Mouse (Mus musculus) adrenal gland, adult 18-20 months (tissue): ENCODE results near the gene Mbd6. TPM values are rescaled to one million over a fixed set of nuclear protein-coding genes. Genes with fewer than 3 reads are reported as not detected.

Experiments
- DNase-seq, 2 experiments: peaks; one replicate each; pipeline ENCODE4 v3.0.0; 2021 to 2022; ENCODE audit warnings: low spot score in 2 of 2
- total RNA-seq, 2 experiments: library from RNA; stranded (reverse); gene quantifications; 1 replicate in 1 of 2; 2 replicates in 1 of 2; pipeline ENCODE4 v1.2.3; 2021

Gene Mbd6
- total RNA-seq, 2 experiments from 2014 or later: 38.9 to 45.4 TPM

- no peak for DNase-seq
These were observed 23.8 kb downstream of the Mbd6 start for GRCm38 (mm10) chr10:127264971-127265370.

- DNase-seq: no peak
These were observed 24.5 kb downstream of the Mbd6 start for GRCm38 (mm10) chr10:127264336-127264735.

- no peak for DNase-seq
These were observed 25.2 kb downstream of the Mbd6 start for GRCm38 (mm10) chr10:127263631-127264030.

- peak; percentile 46 to 47 for DNase-seq
These were observed 26.0 kb downstream of the Mbd6 start, which contains the start of gene Kif5a for GRCm38 (mm10) chr10:127262548-127263398. Gene Kif5a, minus strand, starts transcription at chr10:127263348.

DNA sequence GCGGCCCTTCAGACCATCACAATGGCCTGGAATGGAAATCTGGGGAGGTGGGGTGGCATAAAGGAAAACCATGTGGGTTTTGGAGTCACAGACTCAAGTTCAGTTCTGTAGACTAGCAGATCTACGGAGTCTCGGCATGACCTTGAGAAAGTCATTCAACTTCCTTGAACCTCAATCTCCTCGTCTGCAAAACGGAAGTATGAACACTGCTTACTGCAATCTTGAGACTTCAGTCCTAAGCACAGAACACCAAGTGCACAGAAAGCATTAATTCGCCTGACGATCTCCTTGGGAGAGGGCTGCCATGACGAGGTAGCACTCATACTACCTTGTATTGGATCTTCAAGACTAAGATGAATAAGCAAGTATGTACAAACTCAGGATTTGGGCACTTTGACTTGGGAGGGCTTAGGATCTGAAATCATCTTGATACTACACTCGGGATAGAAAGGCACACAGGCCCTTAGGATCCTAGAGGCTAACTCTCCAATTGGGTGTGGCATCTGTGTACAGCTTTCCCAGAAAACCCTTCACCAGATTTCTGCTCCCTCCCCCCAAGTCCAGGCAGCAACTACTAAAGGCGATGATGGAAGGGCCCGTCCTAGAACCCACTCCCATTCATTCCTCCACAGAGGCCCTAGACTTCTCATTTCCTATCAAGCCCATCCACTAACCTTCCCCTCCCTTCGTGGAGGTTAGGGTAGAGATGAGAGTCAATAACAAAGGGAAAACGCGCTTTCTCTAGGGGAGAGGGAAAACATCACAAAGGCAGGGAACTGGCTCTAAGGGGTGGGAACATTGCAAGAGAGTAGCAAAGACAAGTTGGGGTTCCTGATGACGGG lies 26.9 kb downstream of the Mbd6 start:
- DNase-seq: no peak

- DNase-seq: no peak
These were observed 30.3 kb downstream of the Mbd6 start for GRCm38 (mm10) chr10:127258489-127258888.

DNA sequence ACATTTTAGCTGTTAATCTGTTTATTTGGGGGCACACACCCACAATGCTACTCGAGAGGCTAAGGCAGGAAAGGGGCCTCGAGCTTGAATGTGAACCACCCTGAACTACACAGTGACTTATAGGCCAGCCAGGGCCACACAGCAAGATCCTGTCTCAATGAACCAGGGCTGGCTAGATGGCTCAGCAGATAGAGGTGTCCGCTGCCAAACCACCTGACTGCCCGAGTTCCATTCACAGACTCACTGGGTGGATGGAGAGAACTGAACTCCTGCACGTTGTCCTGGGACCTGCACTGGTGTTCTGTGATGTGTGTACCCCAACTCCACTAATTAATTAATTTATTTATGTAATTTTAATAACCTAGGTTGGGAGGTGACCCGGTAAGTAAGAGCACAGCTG lies 31.0 kb downstream of the Mbd6 start:
- no peak for DNase-seq

GRCm38 (mm10) chr10:127255625-127256345 lies 33.0 kb downstream of the Mbd6 start:
- peak; percentile 27 to 37 for DNase-seq

GRCm38 (mm10) chr10:127250810-127251209 lies 38.0 kb downstream of the Mbd6 start:
- no peak for DNase-seq

DNA sequence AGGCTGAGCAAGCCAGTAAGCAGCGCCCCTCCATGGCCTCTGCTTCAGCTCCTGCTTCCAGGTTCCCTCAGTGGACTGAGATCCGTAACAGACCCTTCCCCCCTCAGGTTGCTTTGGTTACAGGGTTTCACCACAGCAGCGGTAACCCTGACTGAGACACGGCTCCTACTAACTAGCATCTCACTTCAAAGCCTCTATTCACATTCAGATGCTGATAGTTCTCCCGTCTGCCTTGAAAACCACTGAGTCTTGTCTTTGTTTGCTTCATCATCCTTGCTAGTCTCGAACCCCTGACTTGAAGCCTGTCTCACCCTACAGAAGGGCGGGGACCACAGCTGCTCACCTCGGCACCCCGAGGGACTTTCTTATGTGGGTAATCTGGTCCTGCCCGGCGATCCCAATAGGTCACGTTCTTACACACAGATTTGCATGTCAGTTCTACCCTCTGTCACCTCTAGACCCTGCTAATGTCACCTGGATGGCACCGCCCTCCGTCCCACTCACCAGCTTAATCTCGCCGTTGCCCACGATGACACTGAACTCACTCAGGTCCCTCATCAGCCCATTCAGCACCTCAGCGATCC lies 50.5 kb downstream of the Mbd6 start:
- no peak for DNase-seq

GRCm38 (mm10) chr10:127236541-127236940 lies 52.3 kb downstream of the Mbd6 start:
- DNase-seq: no peak

GRCm38 (mm10) chr10:127233141-127233540 lies 55.7 kb downstream of the Mbd6 start:
- no peak for DNase-seq

Other genes starting within 250 kb of the Mbd6 start
- 10 to 100 TPM; 16.0 to 18.2 TPM for gene Mettl1, start 247.6 kb downstream of the Mbd6 start, total RNA-seq
- under 1 TPM; 0.26 to 0.27 TPM for gene Eef1akmt3, start 247.5 kb downstream of the Mbd6 start, total RNA-seq
- gene Cyp27b1, start 240.8 kb downstream of the Mbd6 start, total RNA-seq: under 1 TPM; 0.42 to 0.56 TPM
- 1 to 10 TPM; 6.3 to 6.8 TPM for gene March9, start 228.8 kb downstream of the Mbd6 start, total RNA-seq
- gene Cdk4, start 225.5 kb downstream of the Mbd6 start, total RNA-seq: 100 to 1,000 TPM; 138 to 172 TPM
- gene Tspan31, start 218.8 kb downstream of the Mbd6 start, total RNA-seq: 100 to 1,000 TPM; 106 to 107 TPM
- 1 to 10 TPM; 3.1 to 3.2 TPM for gene Agap2, start 213.7 kb downstream of the Mbd6 start, total RNA-seq
- gene Os9, start 167.9 kb downstream of the Mbd6 start, total RNA-seq: 100 to 1,000 TPM; 114 to 147 TPM
- gene B4galnt1, start 123.8 kb downstream of the Mbd6 start, total RNA-seq: 1 to 10 TPM; 7.8 to 8.6 TPM
- 1 to 10 TPM; 1.1 to 1.8 TPM for gene Slc26a10, start 108.4 kb downstream of the Mbd6 start, total RNA-seq
- gene Arhgef25, start 98.9 kb downstream of the Mbd6 start, total RNA-seq: 10 to 100 TPM; 18.8 to 20.3 TPM
- 10 to 100 TPM; 63.0 to 67.6 TPM for gene Dtx3, start 93.3 kb downstream of the Mbd6 start, total RNA-seq
- gene Pip4k2c, start 77.4 kb downstream of the Mbd6 start, total RNA-seq: 10 to 100 TPM; 41.5 to 44.7 TPM
- gene Kif5a, start 25.7 kb downstream of the Mbd6 start, total RNA-seq: 1 to 10 TPM; 5.4 to 8.0 TPM
- gene Dctn2, start 22.6 kb downstream of the Mbd6 start, total RNA-seq: 100 to 1,000 TPM; 143 to 159 TPM
- gene Mars, start 22.8 kb upstream of the Mbd6 start, total RNA-seq: 10 to 100 TPM; 80.9 to 98.6 TPM
- gene Arhgap9, start 32.9 kb upstream of the Mbd6 start, total RNA-seq: 1 to 10 TPM; 1.7 to 2.9 TPM
- gene Gli1, start 53.0 kb upstream of the Mbd6 start, total RNA-seq: 1 to 10 TPM; 3.3 to 4.1 TPM
- gene Inhbe, start 65.4 kb upstream of the Mbd6 start, total RNA-seq: not detected
- gene Inhbc, start 81.4 kb upstream of the Mbd6 start, total RNA-seq: not detected
- 100 to 1,000 TPM; 104 to 117 TPM for gene R3hdm2, start 91.3 kb upstream of the Mbd6 start, total RNA-seq
- gene Stac3, start 212.7 kb upstream of the Mbd6 start, total RNA-seq: 1 to 10 TPM; 1.1 to 1.9 TPM
- gene Ndufa4l2, start 225.9 kb upstream of the Mbd6 start, total RNA-seq: 10 to 100 TPM; 36.0 to 55.3 TPM
- gene Shmt2, start 233.4 kb upstream of the Mbd6 start, total RNA-seq: 10 to 100 TPM; 38.6 to 46.5 TPM
- 10 to 100 TPM in 1 of 2 experiments, 1 to 10 TPM in 1; 6.9 to 12.6 TPM for gene Nxph4, start 245.5 kb upstream of the Mbd6 start, total RNA-seq